Mouse (Mus musculus) spleen, postnatal 10 days (tissue): Measurements from ENCODE around the gene Rab11b.
A peak's percentile ranks its signal among the peaks of the same experiment; 100 is the strongest.

Experiments used
- DNase-seq, 2 experiments: peaks; one replicate each; pipeline ENCODE4 v3.0.0; 2021 to 2022; ENCODE audit warnings: low spot score in 2 of 2

The Rab11b gene

GRCm38 (mm10) chr17:33760255-33761165, at the start of gene Rab11b:
Rab11b (minus strand) TSS chr17:33760530.
- DNase-seq = peak; percentile 99

GRCm38 (mm10) chr17:33808192-33808591, 47.9 kb upstream of the Rab11b start:
- DNase-seq = no peak

GRCm38 (mm10) chr17:33807181-33807888, 47.0 kb upstream of the Rab11b start:
- no peak for DNase-seq

GRCm38 (mm10) chr17:33804745-33805144, 44.4 kb upstream of the Rab11b start:
- no peak for DNase-seq

- no peak for DNase-seq
Measured at GRCm38 (mm10) chr17:33804205-33804604, 43.9 kb upstream of the Rab11b start.

GRCm38 (mm10) chr17:33802221-33802620, 41.9 kb upstream of the Rab11b start:
- no peak for DNase-seq

- DNase-seq = no peak
Measured at GRCm38 (mm10) chr17:33799277-33799676, 38.9 kb upstream of the Rab11b start.

GRCm38 (mm10) chr17:33798306-33798705, 38.0 kb upstream of the Rab11b start:
- DNase-seq = no peak

GRCm38 (mm10) chr17:33788732-33789131, 28.4 kb upstream of the Rab11b start:
- no peak for DNase-seq

GRCm38 (mm10) chr17:33786375-33786774, 26.0 kb upstream of the Rab11b start:
- DNase-seq = no peak

- no peak for DNase-seq
Measured at GRCm38 (mm10) chr17:33784939-33785338, 24.6 kb upstream of the Rab11b start.

- DNase-seq = peak in 1 of 2 experiments; percentile 54
Measured at GRCm38 (mm10) chr17:33783408-33783807, 23.1 kb upstream of the Rab11b start.

GRCm38 (mm10) chr17:33782067-33782466, 21.7 kb upstream of the Rab11b start:
- DNase-seq = no peak

- DNase-seq = peak; percentile 56 to 79
Measured at GRCm38 (mm10) chr17:33781124-33781977, 21.0 kb upstream of the Rab11b start, which contains the start of gene Angptl4. Angptl4 (minus strand) TSS chr17:33781830.

GRCm38 (mm10) chr17:33780431-33780830, 20.1 kb upstream of the Rab11b start:
- DNase-seq = no peak

- DNase-seq = no peak
Measured at GRCm38 (mm10) chr17:33779967-33780295, 19.6 kb upstream of the Rab11b start.

GRCm38 (mm10) chr17:33779271-33779966, 19.1 kb upstream of the Rab11b start:
- peak; percentile 11 to 51 for DNase-seq

- DNase-seq = no peak
Measured at GRCm38 (mm10) chr17:33775287-33775686, 15.0 kb upstream of the Rab11b start.

- DNase-seq = no peak
Measured at GRCm38 (mm10) chr17:33774573-33775155, 14.3 kb upstream of the Rab11b start.

GRCm38 (mm10) chr17:33773871-33774572, 13.7 kb upstream of the Rab11b start:
- no peak for DNase-seq
